Mouse (Mus musculus): ENCODE data around the gene Hamp. TPM values are rescaled to one million over a fixed set of nuclear protein-coding genes. Genes with fewer than 3 reads are reported as not detected.

The Hamp gene
- polyA plus RNA-seq, 1 experiment from 2014 or later = not detected

DNA sequence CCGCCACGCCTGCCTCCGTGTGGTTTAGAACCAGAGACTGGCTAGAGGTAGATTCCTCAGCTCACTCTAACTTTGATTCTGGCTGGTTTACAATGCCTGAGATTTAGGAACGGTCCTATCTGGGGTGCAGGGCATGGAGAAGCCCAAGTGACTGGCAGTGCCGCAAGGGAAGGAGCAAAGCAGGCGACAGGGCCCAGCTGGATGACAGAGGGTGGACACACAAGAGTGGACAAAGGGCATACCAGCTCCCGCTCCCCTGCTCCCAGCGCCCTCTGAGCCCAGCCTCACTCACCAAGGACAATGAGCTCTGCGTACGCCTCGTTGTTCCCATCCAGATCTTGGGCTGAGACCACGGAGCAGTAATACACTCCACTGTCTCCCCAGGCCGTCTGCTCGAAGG is 21.8 kb upstream of the Hamp start:
- Histone ChIP-seq H3K36me3 (peaks cover 26% of the 10 kb centered on the region), H3K9me3 (replicated peaks) (no peaks in the 10 kb centered on the region), H3K4me3 (no peak overlapping the region), H3K4me1 (peaks cover 4% of the 10 kb centered on the region), H3K27me3 (ENCODE audit: low read depth, poor library complexity, severe bottlenecking) (no peaks in the 10 kb centered on the region), H3K27ac (replicated peaks) (no peak overlapping the region)
- whole genome bisulfite sequencing = 79% methylated on average over 14 of the region's 14 CpGs
- DNase-seq (ENCODE audit: low spot score) = no peak

DNA sequence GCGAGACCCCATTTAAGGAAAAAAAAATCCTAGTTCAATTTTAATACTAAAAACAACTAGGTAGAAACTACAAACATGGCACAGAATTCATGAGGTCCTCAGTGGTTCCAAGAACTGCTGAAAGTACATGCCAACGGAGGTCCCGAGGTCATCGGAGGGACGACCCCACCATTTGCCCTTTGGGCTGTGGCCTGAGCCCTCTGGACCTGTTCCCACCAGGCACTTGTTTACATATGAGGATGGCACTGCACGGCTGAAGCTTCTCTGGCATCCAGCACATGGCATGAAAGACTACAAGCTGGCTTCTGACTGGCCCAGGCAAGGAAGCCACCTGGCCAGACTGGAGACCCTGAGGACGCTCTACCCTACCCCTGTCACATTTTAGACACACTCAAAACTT is 20.5 kb upstream of the Hamp start:
- H3K9me3 ChIP-seq (replicated peaks) = no peaks in the 10 kb centered on the region
- DNase-seq (ENCODE audit: low spot score) = no peak
- H3K27ac ChIP-seq (replicated peaks) = no peak overlapping the region
- peaks cover 4% of the 10 kb centered on the region for H3K4me1 ChIP-seq
- peaks cover 25% of the 10 kb centered on the region for H3K36me3 ChIP-seq
- no peaks in the 10 kb centered on the region for H3K27me3 ChIP-seq (ENCODE audit: low read depth, poor library complexity, severe bottlenecking)
- H3K4me3 ChIP-seq = no peak overlapping the region
- 91% methylated on average over 7 of the region's 7 CpGs for WGBS

DNA sequence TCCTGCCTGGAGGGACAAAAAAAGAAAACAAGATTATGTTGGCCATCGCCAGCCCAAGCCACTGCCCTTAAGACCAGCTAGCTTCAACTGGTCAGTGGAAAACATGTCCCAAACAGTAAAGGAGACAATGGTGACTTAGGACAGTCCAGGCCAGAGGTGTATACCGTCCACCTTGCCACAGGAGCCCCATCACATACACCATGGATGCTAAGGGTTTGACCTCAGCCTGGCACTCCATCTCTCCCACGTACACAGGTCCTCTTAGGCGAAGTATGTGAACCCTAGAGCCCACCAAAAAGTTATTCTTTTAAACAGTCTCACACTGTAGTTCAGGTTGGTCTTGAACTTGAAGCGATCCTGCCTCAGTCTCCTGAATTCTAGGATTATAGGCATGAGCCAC is 19.0 kb upstream of the Hamp start:
- Histone ChIP-seq H3K27me3 (ENCODE audit: low read depth, poor library complexity, severe bottlenecking) (no peaks in the 10 kb centered on the region), H3K36me3 (peaks cover 37% of the 10 kb centered on the region), H3K4me3 (no peak overlapping the region), H3K9me3 (replicated peaks) (no peaks in the 10 kb centered on the region), H3K27ac (replicated peaks) (no peak overlapping the region), H3K4me1 (peaks cover 13% of the 10 kb centered on the region)
- no peak for DNase-seq (ENCODE audit: low spot score)
- WGBS = 88% methylated on average over 5 of the region's 5 CpGs

DNA sequence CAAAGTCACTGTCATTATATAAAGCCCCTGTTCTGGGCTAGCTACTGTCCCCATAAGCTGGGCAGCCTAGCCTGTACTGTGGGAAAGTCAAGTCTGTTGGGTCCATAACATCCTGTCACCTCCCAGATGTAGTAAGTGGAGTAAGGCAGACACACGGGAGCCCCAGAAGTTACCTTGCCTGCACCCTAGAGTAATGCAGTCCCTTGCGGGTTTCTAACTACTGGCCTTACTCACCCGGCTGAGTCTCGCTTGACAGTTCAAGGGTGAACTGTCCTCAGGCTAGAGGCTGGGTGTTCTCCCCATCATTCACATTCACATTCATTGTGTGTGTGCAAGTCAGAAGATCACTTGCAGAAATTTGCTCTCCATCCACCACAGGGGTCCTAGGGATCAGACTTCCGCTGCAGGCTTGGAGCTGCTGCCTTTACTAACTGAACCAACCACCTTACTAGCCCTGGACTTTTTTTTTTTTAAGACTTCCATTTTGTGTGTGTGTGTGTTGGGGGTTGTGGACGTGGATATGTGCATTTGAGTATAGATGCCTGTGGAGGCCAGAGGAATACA is 16.0 kb upstream of the Hamp start:
- H3K9me3 ChIP-seq (replicated peaks) = no peaks in the 10 kb centered on the region
- no peak for DNase-seq (ENCODE audit: low spot score)
- H3K4me1 ChIP-seq = peaks cover 25% of the 10 kb centered on the region
- H3K27me3 ChIP-seq (ENCODE audit: low read depth, poor library complexity, severe bottlenecking) = no peaks in the 10 kb centered on the region
- peaks cover 37% of the 10 kb centered on the region for H3K36me3 ChIP-seq
- H3K4me3 ChIP-seq = no peak overlapping the region
- 91% methylated on average over 6 of the region's 6 CpGs for WGBS
- no peak overlapping the region for H3K27ac ChIP-seq (replicated peaks)

DNA sequence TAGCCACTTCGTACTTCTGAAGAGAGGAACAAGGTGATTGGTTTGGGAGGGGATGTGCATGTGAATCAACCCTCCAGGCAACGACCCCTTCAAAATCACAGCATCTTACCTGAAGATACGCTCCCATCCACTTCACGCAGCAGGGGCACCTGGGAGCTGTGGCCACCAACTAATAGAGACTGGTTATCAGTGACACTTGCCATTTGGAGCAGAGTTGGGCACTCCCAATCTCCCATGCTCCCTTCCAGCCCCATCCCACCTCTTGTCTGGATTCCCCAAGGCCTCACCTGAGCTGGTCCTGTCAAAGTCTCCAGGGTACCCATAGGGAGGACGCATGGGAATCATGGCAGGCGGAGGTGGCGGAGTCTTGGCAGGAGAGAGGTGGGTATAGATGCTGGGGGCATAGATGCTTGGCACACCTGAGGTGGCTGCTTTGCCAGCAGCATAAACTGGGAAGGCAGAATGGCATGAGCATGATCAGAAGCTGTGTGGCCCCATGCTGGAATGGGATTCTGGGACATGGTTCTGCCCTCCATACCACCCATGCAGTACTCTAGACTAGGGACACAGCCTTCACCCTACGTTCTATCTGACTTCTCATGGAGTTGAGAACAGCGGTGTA is 15.1 kb upstream of the Hamp start:
- Histone ChIP-seq H3K36me3 (peaks cover 46% of the 10 kb centered on the region), H3K4me1 (peaks cover 26% of the 10 kb centered on the region), H3K9me3 (replicated peaks) (no peaks in the 10 kb centered on the region), H3K4me3 (no peak overlapping the region), H3K27ac (replicated peaks) (no peak overlapping the region), H3K27me3 (ENCODE audit: low read depth, poor library complexity, severe bottlenecking) (no peaks in the 10 kb centered on the region)
- WGBS = 93% methylated on average over 9 of the region's 9 CpGs
- DNase-seq (ENCODE audit: low spot score) = no peak

DNA sequence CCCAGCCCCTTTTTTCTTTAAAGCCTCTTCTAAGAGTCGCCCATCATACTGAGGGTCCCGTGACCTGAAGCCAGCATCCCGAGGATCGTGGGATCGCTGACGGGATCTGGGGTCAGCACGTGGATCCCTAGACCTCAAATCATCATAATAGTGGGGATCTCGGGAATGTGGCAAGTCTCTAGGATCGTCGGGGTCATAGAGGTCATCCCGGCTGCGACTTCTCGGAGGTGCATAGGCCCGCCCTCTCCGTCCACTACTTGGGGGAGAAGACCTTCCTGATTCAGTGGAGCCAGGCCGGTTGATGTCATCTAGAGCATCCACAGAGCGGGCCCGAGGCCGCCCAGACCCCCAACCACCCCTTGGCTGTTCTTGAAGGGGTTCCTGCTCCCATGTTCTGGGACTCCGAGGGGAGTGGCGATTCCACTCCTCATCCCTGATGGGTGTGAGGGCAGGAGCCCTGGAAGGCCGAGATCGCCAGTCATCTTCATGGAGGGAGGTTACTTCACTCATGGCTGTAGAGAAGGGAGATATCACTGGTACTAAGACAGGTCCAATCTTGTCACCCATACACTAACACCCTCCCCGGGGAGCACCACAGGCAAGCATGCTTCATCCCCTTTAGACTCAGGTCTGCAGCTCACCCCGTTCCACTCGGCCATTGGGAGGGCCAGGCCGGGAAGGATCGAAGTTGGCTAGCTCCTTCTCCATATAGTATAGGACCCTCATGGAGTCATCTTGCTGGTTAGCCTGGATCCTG is 14.5 kb upstream of the Hamp start:
- H3K4me3 ChIP-seq = peak overlapping the region; percentile 86
- 78% methylated on average over 28 of the region's 28 CpGs for WGBS
- H3K27me3 ChIP-seq (ENCODE audit: low read depth, poor library complexity, severe bottlenecking) = no peaks in the 10 kb centered on the region
- H3K9me3 ChIP-seq (replicated peaks) = no peaks in the 10 kb centered on the region
- H3K27ac ChIP-seq (replicated peaks) = peak overlapping the region; percentile 99
- H3K36me3 ChIP-seq = peaks cover 49% of the 10 kb centered on the region
- DNase-seq (ENCODE audit: low spot score) = no peak
- H3K4me1 ChIP-seq = peaks cover 26% of the 10 kb centered on the region

DNA sequence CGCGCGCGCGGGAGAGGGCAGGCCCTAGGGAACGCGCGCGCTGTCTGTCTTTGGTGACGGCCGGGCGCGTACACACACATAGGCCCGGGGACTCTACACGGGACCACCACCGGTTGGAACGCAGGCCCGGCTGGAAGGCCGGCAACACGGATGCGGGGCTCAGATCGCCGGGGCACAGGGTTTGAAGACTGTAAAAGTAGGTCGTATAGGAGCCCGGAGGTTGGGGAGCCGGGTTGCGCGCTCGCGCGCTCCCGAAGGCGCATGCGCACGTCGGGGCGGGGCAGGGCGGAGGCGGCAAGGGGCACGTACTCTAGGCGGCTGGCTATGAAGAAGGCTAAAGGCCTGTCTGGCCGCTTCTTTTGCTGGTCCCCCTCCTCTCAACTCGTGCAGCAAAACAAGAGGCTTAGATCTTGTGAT is 13.5 kb upstream of the Hamp start:
- DNase-seq (ENCODE audit: low spot score) = peak; percentile 90
- H3K27ac ChIP-seq (replicated peaks) = peak overlapping the region; percentile 99
- no peaks in the 10 kb centered on the region for H3K27me3 ChIP-seq (ENCODE audit: low read depth, poor library complexity, severe bottlenecking)
- H3K4me3 ChIP-seq = peak overlapping the region; percentile 86
- peaks cover 26% of the 10 kb centered on the region for H3K4me1 ChIP-seq
- H3K36me3 ChIP-seq = peaks cover 58% of the 10 kb centered on the region
- WGBS = under 1% methylated on average over 43 of the region's 43 CpGs
- no peaks in the 10 kb centered on the region for H3K9me3 ChIP-seq (replicated peaks)

DNA sequence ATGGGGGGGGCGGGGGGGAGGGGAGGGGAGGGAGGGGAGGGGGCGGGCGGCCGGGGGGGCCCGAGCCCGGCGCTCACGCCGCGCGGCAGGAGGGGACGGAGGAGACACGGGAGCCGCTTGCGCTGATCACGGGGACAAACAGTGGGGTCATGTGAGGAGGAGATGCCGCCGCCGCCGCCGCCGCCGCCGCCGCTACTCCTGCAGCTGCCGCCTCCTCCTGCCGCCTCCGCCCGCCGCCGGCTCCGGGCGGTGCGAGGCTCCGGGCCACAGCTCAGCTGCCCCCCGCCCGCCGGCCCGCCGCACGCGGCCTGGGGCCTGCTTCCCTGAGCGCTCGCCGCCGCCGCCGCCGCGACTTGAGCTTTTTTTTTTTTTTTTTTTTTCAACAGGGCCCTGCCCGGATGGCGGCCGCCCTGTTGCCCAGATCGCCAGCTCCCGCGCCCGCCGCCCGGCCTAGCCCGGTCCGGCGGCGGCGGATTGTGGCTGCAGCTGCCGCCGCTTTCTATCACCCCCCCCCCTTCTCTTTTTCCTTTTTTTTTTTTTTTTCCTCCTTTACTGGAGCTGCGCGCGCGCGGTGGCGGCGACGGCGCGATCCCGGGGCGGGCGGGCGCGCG is 13.0 kb upstream of the Hamp start, which contains the start of gene Usf2:
TSS of gene Usf2 (minus strand) at position 48 of the 611 bp plus-strand sequence.
- H3K27ac ChIP-seq (replicated peaks) = peak within 1 kb of the TSS; percentile 99
- DNase-seq (ENCODE audit: low spot score) = peak; percentile 86
- H3K27me3 ChIP-seq (ENCODE audit: low read depth, poor library complexity, severe bottlenecking) = no peaks in the 10 kb centered on the region
- H3K36me3 ChIP-seq = peaks cover 60% of the 10 kb centered on the region
- H3K4me1 ChIP-seq = peaks cover 26% of the 10 kb centered on the region
- peak within 1 kb of the TSS; percentile 86 for H3K4me3 ChIP-seq
- WGBS = under 1% methylated on average over 54 of the region's 82 CpGs
- H3K9me3 ChIP-seq (replicated peaks) = no peaks in the 10 kb centered on the region

DNA sequence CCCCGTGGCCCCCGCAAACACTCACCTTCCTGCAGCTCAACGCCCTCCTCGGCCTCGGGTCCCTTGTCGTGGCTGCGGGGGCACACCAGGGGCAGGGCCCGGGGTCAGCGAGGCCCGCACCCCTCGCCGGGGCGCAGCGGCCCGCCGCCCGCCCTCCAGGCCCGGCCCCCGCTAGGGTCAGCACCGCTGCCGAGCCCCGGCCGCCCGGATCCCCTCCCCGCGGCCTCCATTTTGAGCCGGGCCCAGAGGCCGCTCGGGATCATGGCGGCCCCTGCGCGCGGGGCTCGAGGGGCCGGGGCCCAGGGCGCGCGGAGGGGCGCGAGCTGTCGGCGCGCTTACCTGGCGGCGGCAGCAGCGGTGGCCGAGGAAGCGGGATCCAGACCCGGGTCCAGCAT is 12.5 kb upstream of the Hamp start:
- no peaks in the 10 kb centered on the region for H3K27me3 ChIP-seq (ENCODE audit: low read depth, poor library complexity, severe bottlenecking)
- DNase-seq (ENCODE audit: low spot score) = no peak
- no peaks in the 10 kb centered on the region for H3K9me3 ChIP-seq (replicated peaks)
- peaks cover 60% of the 10 kb centered on the region for H3K36me3 ChIP-seq
- under 1% methylated on average over 46 of the region's 49 CpGs for WGBS
- peaks cover 26% of the 10 kb centered on the region for H3K4me1 ChIP-seq
- peak overlapping the region; percentile 99 for H3K27ac ChIP-seq (replicated peaks)
- H3K4me3 ChIP-seq = peak overlapping the region; percentile 86

DNA sequence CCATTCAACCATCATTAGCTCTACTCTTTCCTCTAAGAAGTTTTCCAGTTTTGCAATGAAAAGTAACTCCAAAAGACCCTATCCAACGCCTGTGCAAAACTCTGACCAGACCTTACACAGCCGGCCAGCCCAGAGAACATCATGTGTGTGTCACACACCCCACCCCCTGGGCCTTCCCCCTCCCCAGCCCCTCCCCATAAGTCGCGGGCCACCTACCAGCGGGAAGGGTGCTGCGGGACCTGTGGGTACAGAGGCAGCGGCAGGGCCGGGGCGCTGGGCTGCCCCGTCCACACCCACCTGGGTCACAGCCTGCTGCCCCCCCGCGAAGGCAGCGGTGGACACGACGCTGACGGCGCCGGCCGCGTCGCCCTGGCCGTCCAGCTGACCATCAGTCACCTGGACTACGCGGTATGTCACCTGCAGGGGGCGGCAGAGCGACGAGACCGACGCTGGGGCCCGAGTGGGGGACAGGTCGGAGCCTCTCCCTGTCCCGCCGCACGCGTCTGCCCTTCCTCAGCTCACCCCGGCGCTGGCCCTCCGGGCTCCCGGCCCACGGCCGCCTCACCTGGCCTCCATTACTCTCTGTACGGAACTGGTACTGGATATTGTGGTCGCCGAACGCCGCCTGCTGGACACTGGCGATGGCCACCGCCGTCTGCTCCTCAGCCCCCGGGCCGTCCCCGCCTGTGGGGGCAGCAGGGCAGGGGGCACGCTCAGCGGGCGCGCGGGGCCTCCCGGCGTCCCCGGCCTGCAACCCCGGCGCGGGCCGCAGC is 11.9 kb upstream of the Hamp start:
- Histone ChIP-seq H3K27me3 (ENCODE audit: low read depth, poor library complexity, severe bottlenecking) (no peaks in the 10 kb centered on the region), H3K4me3 (peak overlapping the region; percentile 86), H3K4me1 (peaks cover 26% of the 10 kb centered on the region), H3K9me3 (replicated peaks) (no peaks in the 10 kb centered on the region), H3K27ac (replicated peaks) (peak overlapping the region; percentile 99), H3K36me3 (peaks cover 60% of the 10 kb centered on the region)
- under 1% methylated on average over 63 of the region's 64 CpGs for WGBS
- peak; percentile 91 for DNase-seq (ENCODE audit: low spot score)

DNA sequence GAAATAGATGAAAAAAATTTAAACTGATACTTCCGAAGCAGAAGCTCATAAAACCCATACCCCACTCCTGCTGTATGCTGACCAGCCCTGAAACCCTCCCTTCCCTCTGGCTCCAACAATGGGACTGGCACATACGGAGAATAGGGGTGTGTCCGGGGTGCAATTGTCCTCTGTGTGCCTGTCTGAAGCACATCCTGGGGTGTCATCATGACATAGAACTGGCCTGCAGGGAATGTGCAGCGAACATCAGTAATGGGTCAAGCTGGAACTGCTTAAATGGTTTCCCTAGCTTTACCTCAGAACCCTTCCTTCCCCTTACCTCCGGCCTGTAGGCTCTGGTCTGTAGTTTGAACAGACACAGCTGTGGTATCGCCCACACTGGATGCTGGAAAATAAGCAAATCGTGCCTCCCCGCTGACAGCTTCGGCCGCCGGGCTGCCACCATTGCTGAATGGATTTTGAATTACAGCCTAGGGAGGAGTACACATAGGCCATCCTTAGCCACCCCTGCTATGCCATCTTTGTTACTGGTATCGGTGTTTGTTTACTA is 11.2 kb upstream of the Hamp start:
- Histone ChIP-seq H3K4me3 (peak overlapping the region; percentile 86), H3K27me3 (ENCODE audit: low read depth, poor library complexity, severe bottlenecking) (no peaks in the 10 kb centered on the region), H3K4me1 (peaks cover 26% of the 10 kb centered on the region), H3K9me3 (replicated peaks) (no peaks in the 10 kb centered on the region), H3K36me3 (peaks cover 67% of the 10 kb centered on the region), H3K27ac (replicated peaks) (peak overlapping the region; percentile 99; the same call in 1 of the 2 replicates)
- WGBS = 93% methylated on average over 12 of the region's 12 CpGs
- no peak for DNase-seq (ENCODE audit: low spot score)

DNA sequence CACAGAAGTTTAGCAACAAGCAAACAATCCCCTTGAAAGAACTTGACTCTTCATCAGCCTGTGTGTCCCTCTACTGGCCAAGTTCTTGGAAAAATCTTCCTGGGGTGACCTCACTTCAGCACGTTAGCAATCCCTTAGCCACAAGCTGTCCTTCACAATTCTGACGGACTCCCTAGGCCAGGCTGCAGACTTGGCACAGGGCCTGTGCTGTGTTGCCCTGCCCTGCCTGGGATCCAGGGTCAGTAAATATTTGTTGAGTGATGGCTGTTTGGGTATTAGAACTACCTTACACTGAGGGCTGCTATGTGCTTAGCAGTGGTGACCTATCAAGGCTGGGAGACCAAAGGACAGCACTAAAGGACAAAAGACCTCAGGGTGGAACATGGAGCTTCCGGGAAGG is 10.2 kb upstream of the Hamp start:
- H3K27ac ChIP-seq (replicated peaks) = no peak overlapping the region
- no peaks in the 10 kb centered on the region for H3K27me3 ChIP-seq (ENCODE audit: low read depth, poor library complexity, severe bottlenecking)
- WGBS = 90% methylated on average over 3 of the region's 3 CpGs
- no peak overlapping the region for H3K4me3 ChIP-seq
- peaks cover 26% of the 10 kb centered on the region for H3K4me1 ChIP-seq
- no peak for DNase-seq (ENCODE audit: low spot score)
- no peaks in the 10 kb centered on the region for H3K9me3 ChIP-seq (replicated peaks)
- H3K36me3 ChIP-seq = peaks cover 75% of the 10 kb centered on the region
